Mouse (Mus musculus) left cerebral cortex, adult 18-20 months (tissue): Measurements from ENCODE around the gene Uso1. TPM values are rescaled to one million over a fixed set of nuclear protein-coding genes. Genes with fewer than 3 reads are reported as not detected.

ENCODE experiments used
- DNase-seq, 2 experiments: peaks; one replicate each; pipeline ENCODE4 v3.0.0; 2021 to 2022; ENCODE audit warnings: low spot score in 2 of 2, mixed read lengths in 1 of 2
- long read RNA-seq, 2 experiments: library from polyadenylated mRNA; stranded (forward); transcript quantifications; one replicate each; pipeline ENCODE4 v2.0.0; 2021
- total RNA-seq, 2 experiments: library from RNA; stranded (reverse); gene quantifications; 2 replicates each; pipeline ENCODE4 v1.2.3; 2021

Gene Uso1
- total RNA-seq: 10 to 100 TPM; 77.8 to 80.2 TPM
- long read RNA-seq, experiment 1, transcript Uso1-201 (24 exons, 3,898 nt): major isoform, 75 of 95 reads
- long read RNA-seq, experiment 1, partial matches to known transcripts: 10 of 95 reads
- long read RNA-seq, experiment 1, other reads (novel, unspliced or antisense): 9 of 95 reads
- long read RNA-seq, experiment 2, transcript Uso1-201 (24 exons, 3,898 nt): major isoform, 45 of 56 reads
- long read RNA-seq, experiment 2, partial matches to known transcripts: 7 of 56 reads
- long read RNA-seq, experiment 2, other reads (novel, unspliced or antisense): 4 of 56 reads

GRCm38 (mm10) chr5:92137239-92138046, at the start of gene Uso1:
Gene Uso1 (plus strand): TSS chr5:92137938.
- DNase-seq: peak; percentile 96 to 97

- no peak for DNase-seq
These were observed 44.3 kb upstream of the Uso1 start for GRCm38 (mm10) chr5:92093263-92094061.

- no peak for DNase-seq
These were observed 43.7 kb upstream of the Uso1 start for GRCm38 (mm10) chr5:92094062-92094415.

GRCm38 (mm10) chr5:92096786-92097185, 41.0 kb upstream of the Uso1 start:
- no peak for DNase-seq

GRCm38 (mm10) chr5:92097779-92098178, 40.0 kb upstream of the Uso1 start:
- DNase-seq: no peak

GRCm38 (mm10) chr5:92098351-92099109, 39.2 kb upstream of the Uso1 start:
- no peak for DNase-seq

GRCm38 (mm10) chr5:92101601-92102000, 36.1 kb upstream of the Uso1 start:
- no peak for DNase-seq

- DNase-seq: no peak
These were observed 34.7 kb upstream of the Uso1 start for GRCm38 (mm10) chr5:92103062-92103461.

- no peak for DNase-seq
These were observed 33.8 kb upstream of the Uso1 start for GRCm38 (mm10) chr5:92103816-92104415.

- no peak for DNase-seq
These were observed 31.2 kb upstream of the Uso1 start for GRCm38 (mm10) chr5:92106327-92107125.

- no peak for DNase-seq
These were observed 30.5 kb upstream of the Uso1 start for GRCm38 (mm10) chr5:92107282-92107681.

GRCm38 (mm10) chr5:92110818-92111355, 26.9 kb upstream of the Uso1 start:
- DNase-seq: no peak

- DNase-seq: no peak
These were observed 25.6 kb upstream of the Uso1 start for GRCm38 (mm10) chr5:92112175-92112574.

- no peak for DNase-seq
These were observed 25.2 kb upstream of the Uso1 start for GRCm38 (mm10) chr5:92112585-92112984.

GRCm38 (mm10) chr5:92113484-92113883, 24.3 kb upstream of the Uso1 start:
- no peak for DNase-seq

- DNase-seq: no peak
These were observed 23.5 kb upstream of the Uso1 start for GRCm38 (mm10) chr5:92114223-92114622.

GRCm38 (mm10) chr5:92114939-92115338, 22.8 kb upstream of the Uso1 start:
- no peak for DNase-seq

GRCm38 (mm10) chr5:92117823-92118403, 19.8 kb upstream of the Uso1 start:
- DNase-seq: peak; percentile 68 to 70

- DNase-seq: no peak
These were observed 16.1 kb upstream of the Uso1 start for GRCm38 (mm10) chr5:92121636-92122035.
